Mouse (Mus musculus) midbrain, embryonic 13.5 days (tissue): ENCODE results near the gene Epc2. TPM values are rescaled to one million over a fixed set of nuclear protein-coding genes. Genes with fewer than 3 reads are reported as not detected.

Source experiments
- ATAC-seq: fragments of 200-750 bp; cut with Nextera tagmentation; 2 replicates; pipeline ENCODE4 v1.8.0; 2017; ENCODE audit warnings: mild to moderate bottlenecking, moderate TSS enrichment, moderate library complexity
- H3K27ac ChIP-seq: fragments of 300-500 bp; sonication (generic); 2 replicates; pipeline ENCODE4 v1.5.1; 2015; ENCODE audit warnings: inconsistent platforms, mild to moderate bottlenecking, moderate library complexity
- H3K27me3 ChIP-seq: fragments of 300-500 bp; sonication (generic); 2 replicates; pipeline ENCODE4 v1.6.1; 2015; ENCODE audit warnings: mild to moderate bottlenecking, inconsistent platforms
- H3K36me3 ChIP-seq: fragments of 300-500 bp; sonication (generic); 2 replicates; pipeline ENCODE4 v1.6.1; 2015; ENCODE audit warnings: mild to moderate bottlenecking, inconsistent platforms
- H3K4me1 ChIP-seq: fragments of 300-500 bp; sonication (generic); replicated peaks from 2 replicates; pipeline ENCODE4 v1.6.1; 2015; ENCODE audit warnings: inconsistent platforms
- H3K4me2 ChIP-seq: fragments of 300-500 bp; sonication (generic); replicated peaks from 2 replicates; pipeline ENCODE4 v1.6.1; 2015; ENCODE audit warnings: moderate library complexity, mild to moderate bottlenecking, inconsistent platforms
- H3K4me3 ChIP-seq: fragments of 300-500 bp; sonication (generic); replicated peaks from 2 replicates; pipeline ENCODE4 v1.5.1; 2015; ENCODE audit warnings: mild to moderate bottlenecking, inconsistent platforms
- H3K9ac ChIP-seq: fragments of 300-500 bp; sonication (generic); replicated peaks from 2 replicates; pipeline ENCODE4 v1.6.1; 2015; ENCODE audit warnings: mild to moderate bottlenecking, inconsistent platforms
- H3K9me3 ChIP-seq: fragments of 300-500 bp; sonication (generic); 2 replicates; pipeline ENCODE4 v1.6.1; 2016; ENCODE audit warnings: mild to moderate bottlenecking, inconsistent platforms
- WGBS: fragments of 180-500 bp; shearing (Covaris S2); methylation state at CpG from one replicate; pipeline ENCODE4 v1.1.7; 2015; 5-methylcytosine and 5-hydroxymethylcytosine counted together
- polyA plus RNA-seq: library from polyadenylated mRNA; unstranded; fragments of >200 nt; fragmentation: Nextera tagmentation; extraction: Ambion mirVana; gene quantifications from 2 replicates; pipeline ENCODE4 v1.2.1, GENCODE M21; 2015

The Epc2 gene
- polyA plus RNA-seq, 1 experiment from 2014 or later, result 13.6 TPM

- 73% methylated on average over 9 of the region's 9 CpGs for WGBS
- Histone ChIP-seq H3K4me3 (peak overlapping the region; percentile 5; the same call in 1 of the 2 replicates), H3K4me2 (peak overlapping the region; percentile 38), H3K9ac (0 out of 2 replicates have a peak overlapping the region, but pooled peaks have one; percentile 0), H3K4me1 (peaks cover 31% of the 10 kb centered on the region), H3K36me3 (no peaks in the 10 kb centered on the region), H3K27me3 (no peaks in the 10 kb centered on the region), H3K27ac (peak overlapping the region; percentile 70), H3K9me3 (no peaks in the 10 kb centered on the region)
- ATAC-seq, result 0 out of 2 replicates have a peak, but pooled peaks have one; percentile 43
Measured at GRCm38 (mm10) chr2:49572684-49573083, 121.4 kb downstream of the Epc2 start.

- no peak overlapping the region for H3K27ac ChIP-seq
- no peak overlapping the region for H3K9ac ChIP-seq
- H3K4me2 ChIP-seq, result no peak overlapping the region
- no peaks in the 10 kb centered on the region for H3K9me3 ChIP-seq
- ATAC-seq, result no peak
- no peaks in the 10 kb centered on the region for H3K27me3 ChIP-seq
- peaks cover 31% of the 10 kb centered on the region for H3K4me1 ChIP-seq
- H3K4me3 ChIP-seq, result no peak overlapping the region
- H3K36me3 ChIP-seq, result no peaks in the 10 kb centered on the region
- 74% methylated on average over 3 of the region's 3 CpGs for WGBS
Measured at GRCm38 (mm10) chr2:49573282-49573681, 122.0 kb downstream of the Epc2 start.

- no peaks in the 10 kb centered on the region for H3K4me1 ChIP-seq
- H3K36me3 ChIP-seq, result no peaks in the 10 kb centered on the region
- H3K9me3 ChIP-seq, result no peaks in the 10 kb centered on the region
- no peak overlapping the region for H3K4me3 ChIP-seq
- no peak overlapping the region for H3K4me2 ChIP-seq
- WGBS, result 88% methylated on average over 3 of the region's 3 CpGs
- no peak for ATAC-seq
- H3K27me3 ChIP-seq, result no peaks in the 10 kb centered on the region
- no peak overlapping the region for H3K27ac ChIP-seq
- no peak overlapping the region for H3K9ac ChIP-seq
Measured at GRCm38 (mm10) chr2:49580585-49580984, 129.3 kb downstream of the Epc2 start.

GRCm38 (mm10) chr2:49582546-49582945, 131.3 kb downstream of the Epc2 start:
- 93% methylated on average over 5 of the region's 5 CpGs for WGBS

GRCm38 (mm10) chr2:49583311-49583710, 132.0 kb downstream of the Epc2 start:
- H3K4me2 ChIP-seq, result no peak overlapping the region
- no peak overlapping the region for H3K27ac ChIP-seq
- H3K36me3 ChIP-seq, result no peaks in the 10 kb centered on the region
- WGBS, result 97% methylated on average over 2 of the region's 2 CpGs
- H3K4me1 ChIP-seq, result no peaks in the 10 kb centered on the region
- ATAC-seq, result no peak
- H3K9me3 ChIP-seq, result no peaks in the 10 kb centered on the region
- no peak overlapping the region for H3K9ac ChIP-seq
- H3K27me3 ChIP-seq, result no peaks in the 10 kb centered on the region
- no peak overlapping the region for H3K4me3 ChIP-seq

More at GRCm38 (mm10) chr2:49582546-49582945, 131.3 kb downstream of the Epc2 start:
- no peak overlapping the region for H3K4me3 ChIP-seq
- no peaks in the 10 kb centered on the region for H3K36me3 ChIP-seq
- ATAC-seq, result no peak
- H3K4me1 ChIP-seq, result no peaks in the 10 kb centered on the region
- no peak overlapping the region for H3K27ac ChIP-seq
- H3K9me3 ChIP-seq, result no peaks in the 10 kb centered on the region
- H3K9ac ChIP-seq, result no peak overlapping the region
- no peaks in the 10 kb centered on the region for H3K27me3 ChIP-seq
- H3K4me2 ChIP-seq, result no peak overlapping the region

GRCm38 (mm10) chr2:49590450-49590849, 139.2 kb downstream of the Epc2 start:
- H3K4me1 ChIP-seq, result no peaks in the 10 kb centered on the region
- H3K9ac ChIP-seq, result no peak overlapping the region
- WGBS, result 64% methylated on average over 5 of the region's 5 CpGs
- no peak overlapping the region for H3K4me3 ChIP-seq
- H3K36me3 ChIP-seq, result no peaks in the 10 kb centered on the region
- H3K9me3 ChIP-seq, result no peaks in the 10 kb centered on the region
- no peak overlapping the region for H3K27ac ChIP-seq
- H3K4me2 ChIP-seq, result no peak overlapping the region
- ATAC-seq, result no peak
- H3K27me3 ChIP-seq, result no peaks in the 10 kb centered on the region

GRCm38 (mm10) chr2:49592926-49593325, 141.6 kb downstream of the Epc2 start:
- H3K9me3 ChIP-seq, result no peaks in the 10 kb centered on the region
- no peak overlapping the region for H3K27ac ChIP-seq
- H3K4me1 ChIP-seq, result no peaks in the 10 kb centered on the region
- H3K4me3 ChIP-seq, result no peak overlapping the region
- no peaks in the 10 kb centered on the region for H3K27me3 ChIP-seq
- H3K9ac ChIP-seq, result no peak overlapping the region
- ATAC-seq, result no peak
- no peak overlapping the region for H3K4me2 ChIP-seq
- no peaks in the 10 kb centered on the region for H3K36me3 ChIP-seq

- H3K4me1 ChIP-seq, result no peaks in the 10 kb centered on the region
- H3K9ac ChIP-seq, result no peak overlapping the region
- no peaks in the 10 kb centered on the region for H3K36me3 ChIP-seq
- no peak overlapping the region for H3K4me3 ChIP-seq
- no peak for ATAC-seq
- no peak overlapping the region for H3K4me2 ChIP-seq
- no peaks in the 10 kb centered on the region for H3K27me3 ChIP-seq
- WGBS, result 92% methylated on average over 7 of the region's 7 CpGs
- no peaks in the 10 kb centered on the region for H3K9me3 ChIP-seq
- no peak overlapping the region for H3K27ac ChIP-seq
Measured at GRCm38 (mm10) chr2:49594886-49595285, 143.6 kb downstream of the Epc2 start.

GRCm38 (mm10) chr2:49596318-49596717, 145.0 kb downstream of the Epc2 start:
- WGBS, result 83% methylated on average over 3 of the region's 3 CpGs

GRCm38 (mm10) chr2:49600021-49600681, 148.9 kb downstream of the Epc2 start:
- H3K27me3 ChIP-seq, result no peaks in the 10 kb centered on the region
- H3K4me3 ChIP-seq, result no peak overlapping the region
- H3K9ac ChIP-seq, result no peak overlapping the region
- H3K36me3 ChIP-seq, result no peaks in the 10 kb centered on the region
- no peak overlapping the region for H3K4me2 ChIP-seq
- 0 out of 2 replicates have a peak, but pooled peaks have one; percentile 45 for ATAC-seq
- WGBS, result 65% methylated on average over 7 of the region's 7 CpGs
- H3K27ac ChIP-seq, result no peak overlapping the region
- no peaks in the 10 kb centered on the region; the same call in 1 of the 2 replicates for H3K4me1 ChIP-seq
- H3K9me3 ChIP-seq, result no peaks in the 10 kb centered on the region; the same call in 1 of the 2 replicates

More at GRCm38 (mm10) chr2:49596318-49596717, 145.0 kb downstream of the Epc2 start:
- ATAC-seq, result no peak
- Histone ChIP-seq H3K9me3 (no peaks in the 10 kb centered on the region), H3K27ac (no peak overlapping the region), H3K36me3 (no peaks in the 10 kb centered on the region), H3K4me1 (no peaks in the 10 kb centered on the region; the same call in 1 of the 2 replicates), H3K4me2 (no peak overlapping the region), H3K27me3 (no peaks in the 10 kb centered on the region), H3K4me3 (no peak overlapping the region), H3K9ac (no peak overlapping the region)
